Mouse (Mus musculus) splenic B cell, adult 2 months (primary cell): Measurements from ENCODE around the gene Atp2a1.

ENCODE experiments used
- DNase-seq: peaks from one replicate; pipeline ENCODE4 v3.0.0-alpha.2; 2011; ENCODE audit warnings: low read depth, low spot score
- H3K27me3 ChIP-seq: 2 replicates; pipeline ENCODE4 v1.6.1; 2012; ENCODE audit warnings: mild to moderate bottlenecking, low read length, moderate library complexity, mixed read lengths; ENCODE audit not compliant: control insufficient read depth, poor library complexity, insufficient read depth, severe bottlenecking
- H3K36me3 ChIP-seq: 2 replicates; pipeline ENCODE4 v1.6.1; 2012; ENCODE audit warnings: mild to moderate bottlenecking, low read length, moderate library complexity, mixed read lengths; ENCODE audit not compliant: control insufficient read depth, poor library complexity, insufficient read depth, severe bottlenecking

Gene Atp2a1

DNA sequence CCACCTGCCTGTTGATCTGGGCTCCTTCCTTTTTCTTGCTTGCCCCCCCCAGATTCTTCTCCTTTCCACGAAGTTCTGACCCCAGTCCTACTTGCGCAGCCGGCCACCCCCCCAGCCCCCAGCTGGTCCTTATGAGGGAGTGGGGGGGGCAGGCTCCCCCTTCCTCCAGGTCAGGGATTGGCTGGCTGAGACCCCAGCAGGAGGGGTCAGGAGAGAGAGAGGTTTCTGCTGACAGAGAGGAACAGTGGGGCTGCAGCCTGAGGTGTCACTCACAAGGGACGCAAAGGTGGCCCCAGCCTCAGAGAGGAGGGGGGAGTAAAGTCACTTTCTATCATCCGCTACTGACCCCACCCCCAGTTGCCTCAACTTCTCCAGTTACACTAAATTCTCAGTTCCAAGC, at the start of gene Atp2a1:
Gene Atp2a1, minus strand, starts transcription at position 105 of the 400 bp plus-strand sequence.
- DNase-seq, result no peak
- no peaks in the 10 kb centered on the region for H3K27me3 ChIP-seq
- H3K36me3 ChIP-seq, result peaks cover 5% of the 10 kb centered on the region

DNA sequence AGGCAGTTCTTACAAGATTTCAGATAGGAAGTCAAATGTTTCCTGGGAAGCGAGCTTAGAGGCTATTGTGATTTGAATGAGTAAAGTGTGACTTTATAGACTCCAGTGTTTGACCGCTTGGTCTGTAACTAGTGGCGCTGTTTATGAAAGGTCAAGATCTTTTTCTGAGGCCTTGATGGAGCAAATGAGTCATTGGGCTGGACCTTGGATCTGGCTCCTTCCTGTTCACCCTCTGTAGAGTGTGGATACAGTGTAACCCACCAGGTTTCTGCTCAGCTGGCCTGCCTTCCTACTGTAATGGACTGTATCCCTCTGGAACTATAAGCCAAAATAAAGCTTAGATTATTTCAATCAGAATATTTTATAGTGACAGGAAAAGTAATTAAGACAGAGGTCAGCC, 48.4 kb upstream of the Atp2a1 start:
- H3K27me3 ChIP-seq, result no peaks in the 10 kb centered on the region
- no peak for DNase-seq
- H3K36me3 ChIP-seq, result no peaks in the 10 kb centered on the region

- DNase-seq, result no peak
- H3K27me3 ChIP-seq, result no peaks in the 10 kb centered on the region
- no peaks in the 10 kb centered on the region for H3K36me3 ChIP-seq
Observed at GRCm38 (mm10) chr7:126507126-126507778, 44.3 kb upstream of the Atp2a1 start.

DNA sequence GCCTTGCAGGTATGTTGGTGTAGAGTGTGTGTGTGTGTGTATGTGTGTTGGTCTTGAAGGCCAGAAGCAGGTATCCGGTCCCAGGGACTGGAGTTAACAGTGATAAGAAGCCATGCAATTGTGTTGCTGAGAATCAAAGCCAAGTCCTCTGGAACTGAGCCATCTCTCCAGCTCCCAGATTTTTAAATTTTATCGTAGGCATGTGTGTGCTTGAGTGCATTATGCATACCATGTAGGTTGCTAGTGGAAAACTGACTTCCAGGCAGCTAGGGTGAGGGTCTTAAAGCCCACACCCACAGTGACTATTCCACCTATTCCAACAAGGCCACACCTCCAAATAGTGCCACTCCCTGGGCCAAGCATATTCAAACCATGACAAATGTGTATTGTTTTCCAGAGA, 42.0 kb upstream of the Atp2a1 start:
- DNase-seq, result no peak
- no peaks in the 10 kb centered on the region for H3K27me3 ChIP-seq

GRCm38 (mm10) chr7:126503273-126503878, 40.5 kb upstream of the Atp2a1 start, which contains the start of gene Atxn2l:
TSS of gene Atxn2l (minus strand) at chr7:126503437.
- peak; percentile 99 for DNase-seq
- Histone ChIP-seq H3K36me3 (peaks cover 10% of the 10 kb centered on the region), H3K27me3 (no peaks in the 10 kb centered on the region)

More for the DNA sequence above, 42.0 kb upstream of the Atp2a1 start:
- H3K36me3 ChIP-seq, result peaks cover 2% of the 10 kb centered on the region; the same call in 1 of the 2 replicates

DNA sequence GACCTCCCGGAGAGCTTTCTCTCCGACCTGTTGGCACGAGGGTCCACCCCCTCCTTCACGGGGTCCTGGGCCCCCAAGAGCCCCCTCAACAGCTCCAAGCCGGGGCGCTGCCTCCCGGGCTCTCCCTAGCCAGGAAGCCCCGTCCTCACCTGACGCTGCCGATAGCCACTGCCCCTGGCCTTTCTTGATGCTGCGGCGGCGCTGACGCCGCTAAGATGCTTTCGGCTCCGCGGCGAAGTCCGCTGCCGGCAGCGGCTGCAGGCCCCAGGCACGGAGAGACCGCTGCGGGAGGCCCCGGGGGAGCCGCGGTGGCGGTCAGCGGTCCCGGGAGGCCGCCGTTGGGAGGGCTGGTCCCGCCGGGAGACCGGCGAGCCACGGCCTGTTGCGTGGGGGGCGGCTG, 39.8 kb upstream of the Atp2a1 start:
- DNase-seq, result no peak
- H3K36me3 ChIP-seq, result peaks cover 14% of the 10 kb centered on the region
- no peaks in the 10 kb centered on the region for H3K27me3 ChIP-seq

GRCm38 (mm10) chr7:126502023-126502741, 39.3 kb upstream of the Atp2a1 start:
- peaks cover 14% of the 10 kb centered on the region for H3K36me3 ChIP-seq
- H3K27me3 ChIP-seq, result no peaks in the 10 kb centered on the region
- peak; percentile 91 for DNase-seq

DNA sequence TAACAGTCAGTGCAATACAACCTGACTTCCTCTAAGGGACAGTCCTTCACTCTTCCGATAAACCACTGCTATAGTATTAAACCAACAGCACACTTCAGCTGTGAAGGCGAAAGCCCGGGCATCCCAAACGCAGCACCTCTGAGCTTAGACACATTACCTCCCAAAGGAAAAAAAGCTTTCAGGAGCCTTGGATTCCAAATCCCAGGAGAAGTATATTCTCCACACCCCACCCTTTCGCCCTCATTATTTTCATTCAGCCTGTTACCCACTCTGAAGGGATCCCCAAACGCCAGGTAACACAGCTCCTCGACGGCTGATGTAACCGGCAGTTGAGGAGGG, 38.7 kb upstream of the Atp2a1 start:
- Histone ChIP-seq H3K27me3 (no peaks in the 10 kb centered on the region), H3K36me3 (peaks cover 17% of the 10 kb centered on the region)
- no peak for DNase-seq

- Histone ChIP-seq H3K36me3 (peaks cover 33% of the 10 kb centered on the region), H3K27me3 (no peaks in the 10 kb centered on the region)
- DNase-seq, result no peak
Observed at GRCm38 (mm10) chr7:126499416-126499815, 36.5 kb upstream of the Atp2a1 start.

- H3K36me3 ChIP-seq, result peaks cover 40% of the 10 kb centered on the region
- H3K27me3 ChIP-seq, result no peaks in the 10 kb centered on the region
- DNase-seq, result no peak
Observed at GRCm38 (mm10) chr7:126497966-126498365, 35.1 kb upstream of the Atp2a1 start.

- peaks cover 47% of the 10 kb centered on the region for H3K36me3 ChIP-seq
- no peak for DNase-seq
Observed at GRCm38 (mm10) chr7:126496475-126496874, 33.6 kb upstream of the Atp2a1 start.

DNA sequence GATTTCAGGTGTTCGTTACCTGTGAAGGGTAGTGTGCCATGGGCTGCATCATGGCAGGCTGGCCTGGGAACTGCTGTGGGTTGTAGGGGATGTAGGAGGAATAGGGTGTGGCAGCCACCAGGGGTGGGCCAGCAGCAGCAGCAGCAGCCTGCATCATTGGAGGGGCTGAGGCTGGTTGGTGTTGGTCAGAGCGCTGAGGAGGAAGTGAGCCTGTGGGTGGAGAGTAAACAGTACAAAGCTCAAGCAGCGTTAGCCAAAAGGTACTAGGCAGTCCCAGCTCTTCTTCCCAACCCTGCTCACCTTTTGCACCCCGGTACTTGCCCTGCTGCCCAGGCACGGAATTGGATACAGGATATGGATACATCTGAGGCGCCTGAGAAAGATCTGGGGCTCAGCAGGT, 31.2 kb upstream of the Atp2a1 start:
- Histone ChIP-seq H3K27me3 (no peaks in the 10 kb centered on the region), H3K36me3 (peaks cover 45% of the 10 kb centered on the region)
- no peak for DNase-seq

More at GRCm38 (mm10) chr7:126496475-126496874, 33.6 kb upstream of the Atp2a1 start:
- no peaks in the 10 kb centered on the region for H3K27me3 ChIP-seq

GRCm38 (mm10) chr7:126491973-126492372, 29.1 kb upstream of the Atp2a1 start:
- no peak for DNase-seq

GRCm38 (mm10) chr7:126491005-126491404, 28.1 kb upstream of the Atp2a1 start:
- H3K27me3 ChIP-seq, result no peaks in the 10 kb centered on the region
- no peak for DNase-seq

More at GRCm38 (mm10) chr7:126491973-126492372, 29.1 kb upstream of the Atp2a1 start:
- peaks cover 35% of the 10 kb centered on the region for H3K36me3 ChIP-seq
- H3K27me3 ChIP-seq, result no peaks in the 10 kb centered on the region

More at GRCm38 (mm10) chr7:126491005-126491404, 28.1 kb upstream of the Atp2a1 start:
- peaks cover 29% of the 10 kb centered on the region for H3K36me3 ChIP-seq
